Mouse (Mus musculus) midbrain, postnatal 0 days (tissue): ENCODE measurements around the gene Dnajc5g. TPM values are rescaled to one million over a fixed set of nuclear protein-coding genes. Genes with fewer than 3 reads are reported as not detected.

ENCODE experiments used
- ATAC-seq: fragments of 200-750 bp; cut with Nextera tagmentation; 2 replicates; pipeline ENCODE4 v1.8.0; 2017; ENCODE audit warnings: moderate number of reproducible peaks, mild to moderate bottlenecking, moderate TSS enrichment, moderate library complexity; ENCODE audit not compliant: low FRiP score
- DNase-seq: peaks from one replicate; pipeline ENCODE4 v3.0.0-alpha.2; 2015; ENCODE audit warnings: low spot score
- H3K27ac ChIP-seq: fragments of 300-500 bp; sonication (generic); 2 replicates; pipeline ENCODE4 v1.5.1; 2014; ENCODE audit warnings: low read depth, mild to moderate bottlenecking, low read length, mixed read lengths
- H3K27me3 ChIP-seq: fragments of 300-500 bp; sonication (generic); 2 replicates; pipeline ENCODE4 v1.6.1; 2014; ENCODE audit warnings: low read length, control low read depth, mixed read lengths; ENCODE audit not compliant: insufficient read depth
- H3K36me3 ChIP-seq: fragments of 300-500 bp; sonication (generic); 2 replicates; pipeline ENCODE4 v1.6.1; 2014; ENCODE audit warnings: low read length, control low read depth, mixed read lengths; ENCODE audit not compliant: insufficient read depth
- H3K4me1 ChIP-seq: fragments of 300-500 bp; sonication (generic); 2 replicates; pipeline ENCODE4 v1.6.1; 2014; ENCODE audit warnings: mild to moderate bottlenecking, control low read depth, antibody characterized with exemption, low read length, mixed read lengths; ENCODE audit not compliant: insufficient read depth
- H3K4me2 ChIP-seq: fragments of 300-500 bp; sonication (generic); 2 replicates; pipeline ENCODE4 v1.6.1; 2014; ENCODE audit warnings: low read depth, mild to moderate bottlenecking, low read length, mixed read lengths; ENCODE audit not compliant: poor library complexity, severe bottlenecking
- H3K4me3 ChIP-seq: fragments of 300-500 bp; sonication (generic); 2 replicates; pipeline ENCODE4 v1.5.1; 2014; ENCODE audit warnings: low read depth, mild to moderate bottlenecking, low read length, moderate library complexity
- H3K9ac ChIP-seq: fragments of 300-500 bp; sonication (generic); replicated peaks from 2 replicates; pipeline ENCODE4 v1.6.1; 2014; ENCODE audit warnings: mild to moderate bottlenecking, low read length, moderate library complexity, mixed read lengths; ENCODE audit not compliant: poor library complexity, severe bottlenecking
- H3K9me3 ChIP-seq: fragments of 300-500 bp; sonication (generic); 2 replicates; pipeline ENCODE4 v1.6.1; 2016; ENCODE audit warnings: low read length, control low read depth
- CTCF ChIP-seq: IDR thresholded peaks from 2 replicates; pipeline ENCODE4 v1.5.1; 2016; ENCODE audit warnings: antibody characterized with exemption, mild to moderate bottlenecking
- WGBS: fragments of 180-500 bp; shearing (Covaris S2); extraction: QIAGEN DNeasy Blood & Tissue Kit; methylation state at CpG from one replicate; pipeline ENCODE4 v1.1.7; 2014; 5-methylcytosine and 5-hydroxymethylcytosine counted together
- polyA plus RNA-seq: library from polyadenylated mRNA; unstranded; fragments of >200 nt; fragmentation: Nextera tagmentation; extraction: Ambion mirVana; gene quantifications from 2 replicates; pipeline ENCODE4 v1.2.1, GENCODE M21; 2015
- total RNA-seq: library from RNA; depleted of rRNA; stranded (reverse); fragments of >200 nt; gene quantifications from 2 replicates; pipeline ENCODE4 v1.2.3, GENCODE M21; 2014

Dnajc5g gene
- total and polyA plus RNA-seq, 2 experiments from 2014 or later, result not detected

DNA sequence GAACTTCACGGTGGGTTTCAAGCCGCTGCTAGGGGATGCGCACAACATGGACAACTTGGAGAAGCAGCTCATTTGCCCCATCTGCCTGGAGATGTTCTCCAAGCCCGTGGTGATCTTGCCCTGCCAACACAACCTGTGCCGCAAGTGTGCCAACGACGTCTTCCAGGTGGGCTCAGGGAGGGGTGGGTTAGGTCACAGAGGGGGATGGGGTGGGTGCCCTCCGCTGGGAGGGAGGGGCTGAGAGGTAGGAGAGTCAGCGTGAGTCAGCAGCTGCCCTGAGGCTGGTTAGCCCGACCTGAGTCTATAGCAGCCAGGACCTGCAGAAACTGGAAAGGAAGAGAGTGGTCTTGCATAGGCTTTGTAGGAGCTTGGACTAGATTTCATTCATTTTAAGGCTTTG, 10.8 kb downstream of the Dnajc5g start:
- no peak overlapping the region for H3K4me2 ChIP-seq
- TF ChIP-seq CTCF, result no peak
- no peak overlapping the region for H3K9ac ChIP-seq
- whole genome bisulfite sequencing, result 35% methylated on average over 10 of the region's 10 CpGs
- no peaks in the 10 kb centered on the region for H3K9me3 ChIP-seq
- H3K4me1 ChIP-seq, result no peaks in the 10 kb centered on the region
- no peak overlapping the region for H3K4me3 ChIP-seq
- no peak for DNase-seq
- no peaks in the 10 kb centered on the region for H3K27me3 ChIP-seq
- no peaks in the 10 kb centered on the region for H3K36me3 ChIP-seq
- ATAC-seq, result no peak
- H3K27ac ChIP-seq, result no peak overlapping the region

DNA sequence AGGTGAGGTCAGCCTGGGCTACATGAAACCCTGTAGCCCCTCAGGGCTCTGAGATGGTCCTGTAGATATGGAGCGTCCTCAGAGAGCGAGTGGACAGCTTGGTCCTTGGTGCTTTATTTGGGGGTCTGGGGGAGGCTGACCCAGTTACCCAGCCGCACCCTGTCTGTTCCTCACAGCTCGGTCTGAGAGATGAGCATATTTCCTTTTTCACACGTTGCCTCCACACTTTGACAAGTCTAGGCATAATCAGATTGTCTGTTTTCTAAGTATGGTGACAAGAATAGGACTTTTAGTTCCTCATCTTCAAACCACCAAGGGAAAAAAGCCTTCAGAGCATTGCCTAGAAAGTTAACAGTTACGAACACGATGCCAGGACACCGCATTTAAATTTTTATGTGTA, 15.0 kb downstream of the Dnajc5g start:
- no peaks in the 10 kb centered on the region for H3K27me3 ChIP-seq
- H3K27ac ChIP-seq, result no peak overlapping the region
- H3K4me1 ChIP-seq, result no peaks in the 10 kb centered on the region
- H3K4me2 ChIP-seq, result no peak overlapping the region
- WGBS, result 83% methylated on average over 8 of the region's 8 CpGs
- H3K4me3 ChIP-seq, result no peak overlapping the region
- no peak for ATAC-seq
- no peaks in the 10 kb centered on the region for H3K9me3 ChIP-seq
- no peak for DNase-seq
- H3K9ac ChIP-seq, result no peak overlapping the region
- H3K36me3 ChIP-seq, result no peaks in the 10 kb centered on the region
- no peak for TF ChIP-seq CTCF

DNA sequence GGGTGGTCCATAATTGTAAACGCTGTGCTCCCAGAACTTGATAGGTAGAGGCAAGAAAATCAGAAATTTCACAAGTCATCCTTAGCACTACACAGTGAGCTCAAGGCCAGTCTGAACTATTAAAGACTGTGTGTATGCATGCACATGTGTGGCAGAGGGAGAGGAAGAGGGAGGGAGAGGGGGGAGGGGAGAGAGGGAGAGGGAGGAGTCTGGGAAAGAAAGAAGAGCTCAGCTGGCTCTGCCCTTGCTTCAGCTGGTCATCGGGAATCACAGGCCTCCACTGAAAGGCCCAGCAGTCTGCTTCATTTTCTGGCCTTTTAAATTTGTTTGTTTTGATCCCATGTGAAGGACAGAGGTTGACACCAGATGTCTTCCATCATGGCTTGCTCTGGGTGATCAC, 17.4 kb downstream of the Dnajc5g start:
- WGBS, result 30% methylated on average over 2 of the region's 2 CpGs
- Histone ChIP-seq H3K4me1 (no peaks in the 10 kb centered on the region), H3K9me3 (no peaks in the 10 kb centered on the region), H3K27me3 (no peaks in the 10 kb centered on the region), H3K4me3 (no peak overlapping the region), H3K9ac (no peak overlapping the region), H3K27ac (no peak overlapping the region), H3K36me3 (no peaks in the 10 kb centered on the region), H3K4me2 (no peak overlapping the region)
- no peak for TF ChIP-seq CTCF
- ATAC-seq, result no peak
- no peak for DNase-seq

DNA sequence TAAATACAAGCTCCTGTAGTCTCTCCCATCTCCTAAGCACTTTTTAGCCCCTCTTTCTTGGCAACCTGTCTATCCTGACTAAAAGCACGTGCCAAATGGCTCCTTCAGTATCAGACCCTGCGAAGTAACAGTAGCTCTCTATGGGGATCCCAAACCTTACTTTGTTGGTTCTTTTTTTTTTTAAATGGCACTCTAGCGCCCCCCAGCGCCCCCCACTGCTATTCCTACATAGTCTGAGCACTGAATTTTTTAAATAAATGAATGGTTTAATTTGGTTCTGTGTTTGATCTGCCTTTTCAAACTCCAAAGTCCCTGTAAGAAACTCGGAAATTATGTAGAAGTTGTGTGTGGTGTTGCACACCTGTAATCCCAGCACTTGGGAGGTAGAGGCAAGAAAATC, 20.0 kb downstream of the Dnajc5g start:
- 42% methylated on average over 5 of the region's 5 CpGs for WGBS
- DNase-seq, result no peak
- Histone ChIP-seq H3K9ac (no peak overlapping the region), H3K27ac (no peak overlapping the region), H3K9me3 (no peaks in the 10 kb centered on the region), H3K4me2 (no peak overlapping the region), H3K4me3 (no peak overlapping the region), H3K36me3 (no peaks in the 10 kb centered on the region), H3K4me1 (no peaks in the 10 kb centered on the region), H3K27me3 (no peaks in the 10 kb centered on the region)
- ATAC-seq, result no peak
- TF ChIP-seq CTCF, result no peak

DNA sequence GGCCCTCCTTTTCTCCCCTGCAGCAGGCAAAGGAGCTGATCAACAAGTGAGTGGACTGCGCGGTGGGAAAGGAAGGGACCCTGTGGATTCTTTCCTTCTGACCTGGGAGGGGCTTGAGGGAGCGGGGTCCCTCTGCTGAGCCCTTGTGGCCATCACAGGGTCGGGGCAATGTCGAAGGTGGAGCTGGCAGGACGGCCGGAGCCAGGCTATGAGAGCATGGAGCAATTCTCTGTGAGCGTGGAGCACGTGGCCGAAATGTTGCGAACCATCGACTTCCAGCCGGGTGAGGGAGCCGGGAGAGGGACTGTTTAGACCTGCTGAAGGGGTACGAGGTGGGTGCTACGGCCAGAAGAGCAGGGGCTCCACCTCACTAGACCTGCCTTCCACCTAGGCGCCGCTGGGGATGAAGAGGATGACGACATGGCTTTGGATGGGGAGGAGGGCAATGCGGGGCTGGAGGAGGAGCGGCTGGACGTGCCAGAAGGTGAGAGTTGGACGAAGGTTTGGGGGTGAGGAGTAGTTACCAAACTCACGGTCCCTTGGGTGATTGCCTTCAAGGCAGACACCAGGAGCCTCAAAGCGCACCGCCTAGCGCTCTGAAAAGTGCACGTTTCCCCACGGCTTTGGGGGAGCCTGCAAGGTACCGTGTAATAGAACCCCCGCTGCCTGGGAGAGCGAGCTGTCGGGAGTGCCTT, 30.8 kb downstream of the Dnajc5g start:
- 0 out of 2 replicates have a peak, but pooled peaks have one; percentile 17 for ATAC-seq
- peaks cover 44% of the 10 kb centered on the region for H3K27me3 ChIP-seq
- peaks cover 12% of the 10 kb centered on the region; the same call in 1 of the 2 replicates for H3K4me1 ChIP-seq
- peak overlapping the region; percentile 64 for H3K4me2 ChIP-seq
- H3K9me3 ChIP-seq, result no peaks in the 10 kb centered on the region
- under 1% methylated on average over 33 of the region's 33 CpGs for WGBS
- H3K36me3 ChIP-seq, result 0 out of 2 replicates have a peak, but pooled peaks cover 2% of the 10 kb centered on the region
- no peak for DNase-seq
- no peak overlapping the region for H3K9ac ChIP-seq
- no peak overlapping the region for H3K27ac ChIP-seq
- peak overlapping the region; percentile 36 for H3K4me3 ChIP-seq
- no peak for TF ChIP-seq CTCF

DNA sequence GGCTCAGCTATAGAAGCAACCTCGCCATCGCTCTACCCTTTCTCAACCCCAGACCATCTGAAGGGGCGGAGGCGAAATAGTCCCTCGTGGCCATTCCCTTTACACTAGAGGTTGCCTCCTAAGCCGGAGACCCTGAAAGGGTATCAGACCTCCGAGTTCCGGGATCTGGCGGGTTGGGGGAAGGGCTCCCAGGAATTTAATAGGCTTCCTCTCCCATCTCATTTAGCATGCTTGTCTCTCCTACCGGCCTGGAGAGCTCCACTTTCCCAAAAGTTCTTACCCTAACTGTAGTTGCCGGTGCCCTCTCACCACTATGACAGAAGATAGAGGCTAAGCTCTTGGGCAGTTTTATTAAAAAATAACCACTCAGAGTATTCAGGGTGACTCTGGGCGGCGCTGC, 31.6 kb downstream of the Dnajc5g start:
- H3K27me3 ChIP-seq, result peaks cover 44% of the 10 kb centered on the region
- H3K36me3 ChIP-seq, result 0 out of 2 replicates have a peak, but pooled peaks cover 2% of the 10 kb centered on the region
- no peak overlapping the region for H3K27ac ChIP-seq
- under 1% methylated on average over 13 of the region's 13 CpGs for WGBS
- peaks cover 12% of the 10 kb centered on the region; the same call in 1 of the 2 replicates for H3K4me1 ChIP-seq
- no peaks in the 10 kb centered on the region for H3K9me3 ChIP-seq
- peak overlapping the region; percentile 64 for H3K4me2 ChIP-seq
- no peak overlapping the region for H3K9ac ChIP-seq
- DNase-seq, result no peak
- ATAC-seq, result no peak
- no peak for TF ChIP-seq CTCF
- H3K4me3 ChIP-seq, result peak overlapping the region; percentile 36
